Mouse (Mus musculus) brain, embryonic 18.5 days (tissue): ENCODE results near the gene Ambp.
A peak's percentile ranks its signal among the peaks of the same experiment; 100 is the strongest.

Experiments used
- DNase-seq: peaks from one replicate; pipeline ENCODE4 v3.0.0-alpha.2; 2012; ENCODE audit warnings: low read depth, low spot score

Ambp gene

DNA sequence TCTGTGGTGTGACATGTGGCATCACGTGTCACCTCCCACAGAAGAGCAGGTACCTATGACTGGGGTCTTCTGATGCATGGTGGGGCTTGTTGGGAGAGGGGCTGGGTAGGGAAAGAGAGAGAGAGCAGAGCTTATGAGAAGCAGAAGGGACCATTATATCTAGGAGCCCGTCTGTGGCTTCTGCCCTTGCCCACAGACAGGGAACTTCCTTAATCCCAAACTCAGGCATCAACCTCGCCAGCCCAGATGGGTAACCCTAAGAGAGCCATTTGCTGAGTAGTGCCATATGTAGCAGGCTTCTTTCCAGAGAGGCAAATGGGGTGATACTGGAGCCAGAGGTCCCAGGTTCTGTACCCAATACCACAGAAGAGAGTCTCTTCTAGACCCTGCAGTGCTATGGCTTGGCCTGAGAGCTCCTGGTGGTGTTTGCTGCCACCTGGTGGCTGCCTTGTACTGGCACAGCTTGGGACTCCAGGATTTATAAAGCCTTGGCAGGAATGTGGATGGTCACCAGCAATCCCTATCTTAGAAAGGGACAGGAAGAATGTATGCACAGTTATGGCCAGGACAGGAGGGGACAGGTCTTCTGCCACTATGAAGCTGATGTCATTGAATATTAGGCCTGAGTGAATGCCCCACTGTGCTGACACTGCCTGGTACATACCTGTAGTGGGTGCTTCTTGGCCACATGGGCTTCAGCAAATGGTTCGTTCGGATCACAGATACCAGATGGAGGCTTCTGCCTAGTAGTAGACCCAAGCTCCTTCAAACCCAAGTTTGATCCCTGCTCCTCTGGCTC, 35.8 kb downstream of the Ambp start:
- peak; percentile 36 for DNase-seq

- no peak for DNase-seq
These were observed 48.9 kb downstream of the Ambp start for GRCm38 (mm10) chr4:63105651-63106050.

GRCm38 (mm10) chr4:63102025-63102424, 52.6 kb downstream of the Ambp start:
- no peak for DNase-seq

GRCm38 (mm10) chr4:63100478-63100877, 54.1 kb downstream of the Ambp start:
- DNase-seq = no peak

GRCm38 (mm10) chr4:63097603-63098002, 57.0 kb downstream of the Ambp start:
- no peak for DNase-seq
